Mouse (Mus musculus) left cerebral cortex, adult 18-20 months (tissue): ENCODE data around the gene Adh6b. TPM values are rescaled to one million over a fixed set of nuclear protein-coding genes. Genes with fewer than 3 reads are reported as not detected.

Source experiments
- DNase-seq, 2 experiments: peaks; one replicate each; pipeline ENCODE4 v3.0.0; 2021 to 2022; ENCODE audit warnings: low spot score in 2 of 2, mixed read lengths in 1 of 2
- long read RNA-seq, 2 experiments: library from polyadenylated mRNA; stranded (forward); transcript quantifications; one replicate each; pipeline ENCODE4 v2.0.0; 2021
- total RNA-seq, 2 experiments: library from RNA; stranded (reverse); gene quantifications; 2 replicates each; pipeline ENCODE4 v1.2.3; 2021

Adh6b gene
- total RNA-seq = not detected
- long read RNA-seq, experiment 1 = 0 reads
- long read RNA-seq, experiment 2 = 0 reads

GRCm38 (mm10) chr3:138341471-138341870 is at the start of gene Adh6b:
Gene Adh6b, plus strand, starts transcription at chr3:138341775.
- DNase-seq = no peak

GRCm38 (mm10) chr3:138293298-138293895 is 48.2 kb upstream of the Adh6b start:
- no peak for DNase-seq

- no peak for DNase-seq
Measured at GRCm38 (mm10) chr3:138300130-138300529, 41.4 kb upstream of the Adh6b start.

GRCm38 (mm10) chr3:138302676-138303075 is 38.9 kb upstream of the Adh6b start:
- DNase-seq = no peak

GRCm38 (mm10) chr3:138303771-138304488 is 37.6 kb upstream of the Adh6b start:
- DNase-seq = no peak

- no peak for DNase-seq
Measured at GRCm38 (mm10) chr3:138304489-138304871, 37.1 kb upstream of the Adh6b start.

- no peak for DNase-seq
Measured at GRCm38 (mm10) chr3:138305486-138306289, 35.9 kb upstream of the Adh6b start.

GRCm38 (mm10) chr3:138306290-138306683 is 35.3 kb upstream of the Adh6b start:
- no peak for DNase-seq

GRCm38 (mm10) chr3:138309910-138310309 is 31.7 kb upstream of the Adh6b start:
- DNase-seq = no peak

- no peak for DNase-seq
Measured at GRCm38 (mm10) chr3:138311015-138311414, 30.6 kb upstream of the Adh6b start.

GRCm38 (mm10) chr3:138312965-138313364 is 28.6 kb upstream of the Adh6b start, which contains the start of gene Adh6a:
Gene Adh6a, plus strand, starts transcription at chr3:138313286.
- DNase-seq = no peak

- no peak for DNase-seq
Measured at GRCm38 (mm10) chr3:138316908-138317472, 24.6 kb upstream of the Adh6b start.

GRCm38 (mm10) chr3:138325001-138325400 is 16.6 kb upstream of the Adh6b start:
- no peak for DNase-seq

- DNase-seq = no peak
Measured at GRCm38 (mm10) chr3:138325466-138325865, 16.1 kb upstream of the Adh6b start.

GRCm38 (mm10) chr3:138333910-138334309 is 7.7 kb upstream of the Adh6b start:
- DNase-seq = no peak

GRCm38 (mm10) chr3:138334320-138334719 is 7.3 kb upstream of the Adh6b start:
- no peak for DNase-seq

- DNase-seq = no peak
Measured at GRCm38 (mm10) chr3:138335566-138335965, 6.0 kb upstream of the Adh6b start.

GRCm38 (mm10) chr3:138336104-138336754 is 5.3 kb upstream of the Adh6b start:
- DNase-seq = no peak

- no peak for DNase-seq
Measured at GRCm38 (mm10) chr3:138347041-138347440, 5.5 kb downstream of the Adh6b start.

- DNase-seq = no peak
Measured at GRCm38 (mm10) chr3:138352012-138352809, 10.6 kb downstream of the Adh6b start.
